Mouse (Mus musculus): ENCODE measurements around the gene Apba2.

The Apba2 gene

DNA sequence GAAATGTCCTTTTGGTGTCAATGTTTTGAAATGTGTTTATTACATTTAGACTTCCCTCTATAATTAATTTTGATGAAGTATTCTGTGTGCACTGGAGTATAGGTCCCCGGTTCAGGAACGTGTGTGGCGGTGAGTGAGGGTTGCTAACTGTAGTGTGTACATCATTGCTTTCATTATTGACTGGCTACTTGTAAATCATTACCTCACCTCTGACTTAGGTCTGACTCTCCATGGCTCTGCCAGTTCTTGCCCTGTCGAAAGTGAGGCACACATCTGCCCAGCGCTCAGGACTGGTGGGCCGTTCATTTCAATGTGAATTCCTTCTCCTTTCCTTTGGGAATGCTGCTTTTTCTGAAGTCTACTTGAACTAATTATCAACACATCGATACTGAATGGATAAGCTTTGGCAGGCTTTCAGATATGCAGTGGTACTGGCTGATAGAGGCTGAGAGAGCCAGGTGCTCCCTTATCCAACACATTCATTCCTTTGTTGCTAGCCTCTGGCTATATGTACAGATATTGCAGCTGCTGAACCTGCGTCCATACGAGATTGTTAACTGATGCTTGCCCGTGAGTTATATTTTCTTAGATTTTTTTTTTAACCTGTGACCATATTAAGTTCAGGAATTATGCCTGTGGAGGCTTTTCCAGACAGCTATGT lies 147.6 kb downstream of the Apba2 start:
- intact Hi-C loops (cut with DNase I) = no loop called here

DNA sequence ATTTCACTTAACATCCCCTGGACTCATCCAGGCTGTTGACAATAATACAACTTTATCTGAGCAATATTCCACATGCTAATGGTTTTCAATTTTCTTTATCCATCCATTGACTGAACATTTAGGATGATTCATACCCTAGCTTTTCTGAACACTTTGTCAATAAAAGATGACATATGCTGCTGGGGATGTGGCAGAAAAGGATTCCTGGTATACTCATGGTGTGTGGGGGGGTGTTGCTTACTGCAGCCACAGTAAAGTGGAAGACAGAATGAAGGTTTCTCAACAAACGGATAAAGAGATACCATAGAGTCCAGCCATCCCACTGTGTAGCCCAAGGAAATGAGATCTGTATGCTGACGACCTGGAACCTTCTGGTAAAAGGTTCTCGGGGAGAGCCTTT lies 150.5 kb downstream of the Apba2 start:
- intact Hi-C loops (cut with DNase I) = no loop called here

DNA sequence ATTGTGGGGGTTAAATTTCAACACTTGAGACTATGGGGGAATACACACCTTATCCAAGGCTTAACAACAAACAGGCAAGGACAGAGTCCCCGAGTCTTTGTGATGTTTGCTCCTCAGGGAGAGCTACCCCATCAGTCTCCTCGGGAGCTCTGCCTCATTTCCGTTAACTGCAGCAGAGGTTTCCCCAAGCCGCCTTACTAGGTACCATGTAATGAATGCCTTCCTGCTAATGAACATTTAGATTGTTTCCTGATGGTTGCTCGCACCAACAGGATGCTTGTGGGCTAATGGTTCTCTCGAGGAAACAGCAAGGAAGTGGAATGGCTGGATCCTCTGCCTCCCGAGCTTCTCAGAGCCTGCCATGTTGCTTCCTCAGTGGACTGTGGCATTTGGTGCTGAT lies 155.3 kb downstream of the Apba2 start:
- intact Hi-C loops (cut with DNase I) = no loop called here

DNA sequence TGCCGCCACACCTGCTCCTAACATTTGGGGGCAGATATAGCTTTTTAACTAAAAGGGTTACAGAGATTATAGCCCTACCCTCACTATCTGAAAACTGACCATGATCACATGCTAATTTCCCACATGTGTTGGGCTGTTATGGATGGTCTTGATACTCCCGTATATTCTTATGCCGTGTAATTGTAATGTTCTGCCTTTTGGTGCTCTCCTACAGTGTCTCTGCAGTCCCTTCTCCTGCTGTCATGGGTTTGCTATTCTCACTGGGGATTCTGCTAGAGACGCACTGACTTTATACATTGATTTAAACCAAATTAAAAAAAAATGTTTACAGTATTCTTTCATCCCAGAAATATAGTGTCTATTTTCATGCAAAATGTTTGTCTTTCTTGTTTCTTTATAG lies 157.4 kb downstream of the Apba2 start:
- intact Hi-C loops (cut with DNase I) = no loop called here

DNA sequence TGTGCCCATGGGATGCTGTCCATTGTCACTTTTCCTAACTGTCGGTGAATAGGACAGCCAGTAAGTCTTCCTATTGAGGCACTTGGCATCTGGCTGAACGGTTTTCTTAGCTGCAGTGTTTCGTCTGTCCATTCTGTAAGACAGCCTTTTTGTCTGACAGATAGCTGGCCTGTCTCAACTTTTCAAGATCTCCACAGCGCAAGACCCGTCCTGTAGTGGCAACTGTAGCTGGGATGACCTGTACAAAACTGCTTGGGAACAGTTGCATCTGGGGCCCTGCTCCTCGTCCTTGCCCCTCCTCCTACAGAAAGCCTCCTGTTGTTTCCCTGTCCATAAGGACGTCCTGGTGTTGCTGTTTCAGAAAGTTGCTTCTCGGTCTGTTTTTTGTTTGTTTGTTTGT lies 157.8 kb downstream of the Apba2 start:
- intact Hi-C loops (cut with DNase I) = no loop called here

DNA sequence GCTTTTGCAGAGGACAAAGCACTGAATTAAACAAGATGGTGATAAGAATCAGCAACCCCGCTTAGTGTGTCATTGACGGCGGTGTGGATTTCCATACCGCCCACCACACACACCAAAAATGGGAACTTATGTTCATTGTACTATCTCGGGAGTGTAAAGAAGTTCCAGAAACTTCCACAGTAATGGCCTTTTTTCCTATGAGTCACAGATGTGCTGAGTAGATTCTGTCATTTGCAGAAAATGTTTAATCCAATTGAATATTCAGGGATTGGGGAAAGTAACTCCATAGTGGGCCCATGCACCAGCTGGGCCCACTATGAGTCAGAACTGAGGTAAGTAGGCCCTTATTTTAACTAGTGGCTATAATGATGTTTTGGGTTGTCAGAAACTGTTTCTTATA lies 161.0 kb downstream of the Apba2 start:
- intact Hi-C loops (cut with DNase I) = no loop called here

DNA sequence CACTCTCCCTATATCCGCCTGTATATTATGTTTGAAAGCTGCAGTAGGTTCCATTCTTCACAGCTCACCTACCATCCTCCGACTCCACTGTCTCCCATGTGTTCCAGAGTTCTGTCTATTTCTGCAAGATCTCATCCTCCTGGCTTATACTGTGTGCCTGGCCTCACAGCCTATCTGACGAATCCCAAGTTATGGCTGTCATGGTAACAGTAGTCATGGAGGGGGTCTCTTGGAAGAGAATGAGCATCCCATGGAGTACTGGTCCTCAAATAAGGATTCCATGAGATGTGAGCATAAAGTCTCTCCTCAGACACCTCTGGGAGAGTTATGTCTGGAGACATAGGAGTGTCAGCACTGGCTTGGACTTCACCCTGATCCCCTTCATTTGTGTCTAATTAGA lies 162.1 kb downstream of the Apba2 start:
- intact Hi-C loops (cut with DNase I) = no loop called here

DNA sequence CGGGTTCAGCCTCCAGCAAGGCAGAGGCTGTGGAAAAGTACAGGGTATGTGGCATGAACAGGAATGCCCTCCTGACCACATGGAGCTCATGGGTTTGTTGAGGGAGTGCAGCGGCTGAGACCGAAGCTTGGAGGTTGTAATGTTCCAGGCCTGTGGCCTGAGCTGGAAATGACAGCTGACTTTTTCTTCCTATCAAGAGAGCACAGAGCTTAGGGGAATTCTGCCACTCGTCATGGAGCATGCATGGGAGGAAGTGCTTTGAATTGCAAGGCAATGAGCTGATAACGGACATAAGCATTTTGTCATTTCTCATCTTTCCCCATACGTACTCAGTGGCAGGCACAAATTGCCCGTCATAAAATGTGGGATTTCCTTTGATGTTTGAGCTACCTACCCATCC lies 163.6 kb downstream of the Apba2 start:
- intact Hi-C loops (cut with DNase I) = no loop called here

DNA sequence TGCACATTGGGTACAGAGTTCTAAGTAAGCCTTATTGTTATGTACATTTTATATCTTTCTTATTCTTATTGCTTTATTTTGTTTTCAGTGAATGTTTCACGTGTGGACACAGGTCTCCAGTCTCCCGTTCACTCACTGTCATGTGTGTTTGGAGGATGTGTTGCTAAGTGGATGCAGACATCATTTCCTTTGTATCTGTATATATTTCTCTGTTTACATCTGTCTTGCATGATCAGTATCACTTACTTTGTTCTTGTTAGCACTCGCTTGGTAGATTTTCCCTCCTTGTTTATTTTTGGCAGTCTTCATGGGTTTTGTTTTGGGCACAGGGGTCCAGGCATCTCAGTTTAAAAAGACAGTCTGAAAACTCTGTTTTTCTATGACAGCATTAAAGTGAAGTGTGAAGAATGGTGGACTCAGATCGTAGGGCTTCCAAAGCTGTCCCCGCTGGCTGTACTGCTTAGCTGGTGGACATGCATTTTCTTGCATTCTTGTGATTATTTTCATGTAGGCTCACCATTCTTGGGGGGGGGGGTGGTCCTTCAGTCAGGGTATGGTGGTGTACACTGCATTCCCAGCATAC lies 164.3 kb downstream of the Apba2 start:
- intact Hi-C loops (cut with DNase I) = no loop called here

DNA sequence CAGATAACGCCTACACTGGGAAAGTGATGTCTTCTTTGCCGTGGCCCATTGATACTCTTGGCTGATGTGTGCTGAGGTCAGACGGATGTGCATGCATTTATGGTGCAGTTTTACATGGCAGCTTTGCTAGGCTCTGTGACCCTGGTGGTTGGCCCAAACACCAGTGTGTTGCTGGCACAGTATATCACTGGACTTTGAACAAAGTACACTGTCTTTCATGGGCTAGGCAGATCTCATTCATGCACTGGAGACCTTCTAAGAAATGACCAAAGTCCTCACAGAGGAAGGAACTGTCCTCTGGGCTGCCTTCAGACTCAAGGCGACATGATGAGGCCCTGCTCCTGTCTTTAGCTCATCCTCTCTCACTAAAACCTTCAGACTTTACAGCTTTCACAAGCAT lies 166.5 kb downstream of the Apba2 start:
- intact Hi-C loops (cut with DNase I) = no loop called here

DNA sequence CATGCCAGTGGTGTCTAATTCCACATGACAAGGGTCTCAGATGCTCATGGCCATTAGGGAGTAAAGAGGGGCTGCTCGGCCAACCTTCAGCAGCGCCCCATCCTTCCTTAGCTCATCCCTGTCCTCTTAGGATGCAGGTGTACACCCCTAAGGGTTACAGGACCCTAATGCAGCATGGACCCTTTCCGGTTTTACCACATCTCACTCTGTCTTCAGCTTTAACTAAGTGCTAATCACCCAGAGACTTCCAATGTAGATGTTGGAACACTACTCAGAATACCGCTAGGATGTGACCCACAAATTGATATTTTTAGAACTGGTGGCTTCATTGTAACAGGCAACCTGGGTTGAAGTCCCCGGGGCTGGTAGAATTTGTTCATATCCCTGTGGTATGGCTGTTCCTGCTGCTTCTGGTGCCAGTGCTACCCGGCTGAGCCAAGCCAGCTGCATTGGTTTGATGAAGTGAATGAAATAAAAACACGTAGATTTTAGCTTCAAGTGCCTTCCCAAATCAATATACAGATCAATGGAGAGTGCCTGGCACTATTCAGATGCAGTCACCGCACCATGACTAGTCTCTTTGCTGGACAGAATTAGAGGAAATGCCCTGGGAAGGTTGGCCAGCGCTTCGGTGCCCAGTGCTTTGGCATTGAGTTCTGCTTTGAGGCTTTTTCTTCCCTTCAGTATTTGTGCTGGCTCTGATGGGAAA lies 178.4 kb downstream of the Apba2 start:
- intact Hi-C loops (cut with DNase I) = no loop called here

DNA sequence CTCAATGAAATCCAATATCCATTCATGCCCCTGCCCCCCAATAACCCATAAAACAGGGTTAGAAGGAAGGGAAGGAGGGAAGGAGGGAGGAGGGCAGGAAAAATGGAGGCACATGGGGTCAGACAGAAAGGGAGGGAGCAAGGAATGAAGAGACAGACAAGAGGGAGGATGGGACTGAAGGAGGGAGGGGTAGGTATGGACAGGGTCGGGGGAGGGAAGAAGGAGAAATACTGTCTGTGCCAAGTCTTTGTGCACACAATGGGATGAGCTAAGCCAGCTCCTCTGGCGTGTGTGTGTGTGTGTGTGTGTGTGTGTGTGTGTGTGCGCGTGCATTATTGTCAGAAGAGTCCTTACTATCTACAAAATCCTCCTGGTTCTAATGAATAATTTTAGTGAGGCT lies 183.4 kb downstream of the Apba2 start:
- intact Hi-C loops (cut with DNase I) = no loop called here

DNA sequence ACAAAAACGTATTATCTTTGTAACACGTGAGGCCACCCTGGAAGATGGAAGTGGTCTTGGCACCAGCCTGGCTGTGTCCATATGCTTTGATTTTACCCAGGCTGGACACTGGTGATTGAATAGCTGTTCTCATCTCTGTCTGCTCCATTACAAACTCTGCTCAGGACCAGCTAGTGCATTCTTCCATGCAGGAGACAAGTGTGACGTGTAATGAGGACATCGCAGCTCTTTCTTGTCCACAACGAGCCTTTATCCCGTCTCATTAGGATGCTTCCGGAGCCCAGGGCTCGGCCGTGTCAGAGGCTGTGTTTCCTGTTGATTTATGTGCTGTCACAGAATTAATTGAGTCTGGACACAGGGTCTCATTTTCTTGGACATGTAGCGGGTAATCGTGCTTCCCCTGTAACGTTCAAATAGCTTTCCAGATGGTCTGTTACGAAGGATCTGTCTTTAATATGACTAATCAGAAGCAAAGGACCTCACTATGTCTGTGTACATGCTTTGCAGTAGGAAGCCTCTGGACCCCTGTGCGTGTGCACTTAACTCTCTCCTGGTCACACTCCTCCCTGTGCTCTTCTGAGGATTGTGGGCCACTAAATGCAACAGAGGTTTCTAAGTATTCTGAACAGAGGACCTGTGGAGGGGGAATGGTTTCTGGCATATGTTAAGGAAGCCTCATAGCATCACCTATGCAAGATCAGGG lies 186.8 kb downstream of the Apba2 start:
- intact Hi-C loops (cut with DNase I) = no loop called here

DNA sequence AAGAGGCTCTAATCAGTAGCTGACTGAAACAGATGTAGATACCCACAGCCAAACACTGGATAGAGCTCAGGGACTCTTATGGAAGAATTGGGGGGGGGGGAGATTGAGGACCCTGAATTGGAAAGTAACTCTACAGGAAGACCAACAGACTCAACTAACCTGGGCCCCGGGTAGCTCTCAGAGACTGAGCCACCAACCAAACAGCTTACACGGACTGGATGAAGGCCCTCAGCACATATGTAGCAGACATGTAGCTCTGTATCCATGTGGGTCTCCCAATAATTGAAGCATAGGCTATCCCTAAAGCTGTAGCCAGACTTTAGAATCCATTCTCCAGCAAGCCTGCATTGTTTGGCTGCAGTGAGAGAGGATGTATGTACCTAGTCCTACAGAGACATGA lies 190.3 kb downstream of the Apba2 start:
- intact Hi-C loops (cut with DNase I) = no loop called here

DNA sequence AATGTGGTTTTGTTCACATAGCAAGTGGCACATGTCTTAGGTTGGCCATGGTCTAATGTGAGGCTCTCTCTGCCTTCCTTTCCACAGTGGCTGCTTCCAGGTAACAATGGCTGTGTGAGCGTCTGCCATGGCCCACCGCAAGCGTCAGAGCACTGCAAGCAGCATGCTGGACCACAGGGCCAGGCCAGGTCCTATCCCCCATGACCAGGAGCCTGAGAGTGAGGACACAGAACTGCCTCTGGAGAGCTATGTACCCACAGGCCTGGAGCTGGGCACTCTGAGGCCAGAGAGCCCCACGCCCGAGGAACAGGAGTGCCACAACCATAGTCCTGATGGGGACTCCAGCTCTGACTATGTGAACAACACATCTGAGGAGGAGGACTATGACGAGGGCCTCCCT lies 193.4 kb downstream of the Apba2 start:
- intact Hi-C loops (cut with DNase I) = no loop called here

DNA sequence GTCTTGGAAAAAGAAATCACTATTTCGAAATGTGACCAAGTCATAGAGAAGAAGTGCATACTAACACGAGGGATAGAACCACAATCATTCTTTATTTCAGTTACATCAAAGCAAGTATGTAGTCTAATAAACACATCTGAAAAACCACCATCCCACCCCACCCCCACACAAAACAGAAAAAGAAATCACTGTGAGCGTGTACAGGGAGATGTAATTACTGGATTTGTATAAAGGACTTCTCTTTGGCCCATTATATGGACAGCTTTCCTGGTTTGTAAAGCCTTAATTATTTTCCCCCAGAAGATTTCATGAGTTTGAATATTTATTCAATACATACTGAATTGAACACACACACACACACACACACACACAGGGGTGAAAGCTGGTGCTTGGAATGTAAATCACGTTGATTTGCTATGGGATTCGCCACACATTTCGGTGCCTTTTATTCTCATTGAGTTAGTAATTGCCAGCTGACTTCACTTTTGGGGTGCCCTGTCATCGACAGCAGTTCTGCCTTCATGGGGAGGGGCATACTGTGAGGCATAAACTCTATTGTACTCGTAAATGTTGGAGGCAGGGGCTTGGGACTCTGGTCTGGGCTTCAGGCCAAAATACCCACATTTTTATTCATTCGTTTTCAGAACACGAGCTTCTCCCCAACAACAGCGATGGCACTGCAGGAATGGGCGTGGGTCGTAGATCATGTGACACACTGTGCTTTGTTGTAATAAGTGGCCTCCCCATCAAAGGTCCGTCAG lies 195.2 kb downstream of the Apba2 start:
- intact Hi-C loops (cut with DNase I) = no loop called here

DNA sequence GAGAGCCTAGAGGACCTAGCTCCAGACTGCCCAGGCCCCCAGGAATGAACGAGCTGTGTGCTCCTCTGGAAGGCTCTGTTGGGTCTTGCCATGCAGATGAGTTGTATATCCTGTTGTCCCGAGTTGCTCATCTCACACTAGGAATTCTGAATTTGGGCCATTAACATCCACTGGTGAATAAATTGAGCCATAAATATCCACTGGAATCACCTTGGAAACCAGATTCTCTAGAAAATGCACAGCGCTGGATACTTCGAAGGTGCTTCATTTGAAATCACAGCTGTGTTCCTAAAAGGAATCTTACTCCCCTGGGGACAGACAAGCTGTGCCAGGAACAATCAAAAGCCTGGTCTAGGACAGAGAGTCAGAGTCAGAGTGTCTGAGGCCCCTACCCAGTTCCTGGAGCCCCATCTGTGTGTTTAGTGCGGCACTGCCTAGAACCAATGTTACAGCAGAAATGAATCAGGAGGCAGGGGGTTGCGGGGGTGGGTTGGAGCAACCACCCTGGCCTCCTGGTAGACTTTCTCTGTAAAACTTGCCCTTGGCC lies 196.4 kb downstream of the Apba2 start:
- intact Hi-C loops (cut with DNase I) = no loop called here

DNA sequence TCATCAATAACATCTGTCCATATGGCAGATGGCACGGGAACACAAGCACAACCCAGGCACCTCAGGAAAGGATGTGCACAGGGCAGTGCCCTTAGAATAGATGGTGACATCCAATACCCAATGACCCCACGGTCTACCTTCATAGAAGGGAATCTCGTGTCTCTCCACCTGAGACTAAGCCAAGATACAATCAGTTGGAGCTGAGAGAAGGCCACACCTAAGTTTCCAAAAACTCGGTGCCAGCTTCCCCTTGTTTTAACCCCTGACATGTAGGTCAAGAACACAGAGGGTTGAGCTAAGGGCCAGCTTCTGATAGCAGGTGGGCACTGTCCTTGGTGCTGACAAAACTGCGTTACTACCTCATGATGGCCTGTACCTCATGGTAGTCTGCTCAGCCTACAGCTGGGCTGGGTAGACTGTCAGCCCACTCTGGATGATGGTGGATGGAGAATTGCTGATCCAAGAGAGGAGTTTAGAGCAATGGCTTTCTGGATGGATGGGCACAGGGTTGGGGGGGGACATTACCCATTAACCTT lies 202.6 kb downstream of the Apba2 start:
- intact Hi-C loops (cut with DNase I) = no loop called here

DNA sequence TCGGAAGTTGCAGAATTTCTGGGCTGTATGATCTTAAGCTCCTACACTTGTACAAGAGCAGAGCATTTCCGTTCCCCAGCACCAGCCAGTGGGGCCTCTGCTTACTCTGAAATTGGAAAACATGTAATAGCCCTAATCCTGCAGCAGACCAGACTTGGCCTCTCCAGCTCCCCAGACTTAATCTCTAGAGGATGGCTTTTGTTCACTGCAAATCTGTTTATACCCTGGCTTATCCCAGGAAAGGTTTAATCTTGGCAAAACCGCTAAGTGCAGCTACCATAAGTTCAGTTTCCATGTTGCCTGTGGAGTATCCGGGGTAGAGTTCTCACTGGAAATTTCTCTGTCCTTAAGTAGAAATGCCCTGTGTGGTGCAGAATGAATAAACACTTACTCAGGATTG lies 206.7 kb downstream of the Apba2 start:
- intact Hi-C loops (cut with DNase I) = no loop called here

DNA sequence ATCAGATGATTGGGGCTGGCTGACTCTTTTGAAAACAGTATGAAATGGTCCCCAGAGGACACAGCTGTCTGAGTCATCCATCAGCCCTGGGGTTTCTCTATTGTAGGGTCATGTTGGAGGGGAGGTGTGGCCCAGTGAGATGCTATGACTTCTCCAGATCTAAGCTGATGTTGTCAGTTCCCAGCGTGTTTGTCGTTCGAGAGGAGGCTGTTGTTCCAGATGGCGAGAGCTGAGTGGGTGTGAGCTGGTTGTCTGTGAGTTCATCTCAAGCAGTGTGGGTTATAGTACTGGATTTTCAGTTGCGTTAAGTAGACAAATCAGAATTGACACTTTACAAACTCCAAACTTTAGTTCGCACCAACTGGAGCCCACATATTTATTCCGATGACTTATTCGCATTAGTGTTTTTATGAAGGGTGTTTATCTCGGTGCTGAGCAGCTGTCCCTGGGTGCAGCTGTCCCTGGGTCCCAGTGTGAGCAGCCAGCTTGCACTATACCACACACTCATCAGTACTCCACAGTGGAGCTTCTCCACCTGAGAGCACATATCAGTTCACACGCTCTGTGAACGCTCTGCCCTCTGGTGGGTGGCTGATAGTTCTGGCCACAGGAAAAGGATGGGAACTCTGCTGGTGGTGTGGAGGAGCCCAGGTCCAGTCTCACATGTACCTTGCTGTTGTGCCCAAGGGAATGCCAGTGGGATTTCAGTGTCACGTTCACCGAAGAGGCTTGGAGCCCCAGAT lies 208.2 kb downstream of the Apba2 start:
- intact Hi-C loops (cut with DNase I) = no loop called here

All from adrenal gland (tissue).